Mouse (Mus musculus): ENCODE results near the gene Sfxn3.

- TF ChIP-seq CTCF (IDR thresholded peaks at IDR 0.05; ENCODE audit: insufficient read depth, low read length) (no peak), POLR2A (IDR thresholded peaks at IDR 0.05; ENCODE audit: borderline replicate concordance, extremely low read depth, low read depth, low read length) (no peak)
Measured at GRCm38 (mm10) chr19:45067758-45068510, 20.6 kb downstream of the Sfxn3 start.

All from lung, adult 2 months (tissue).